Mouse (Mus musculus) heart, postnatal 0 days (tissue): ENCODE data around the gene Gm3415. TPM values are rescaled to one million over a fixed set of nuclear protein-coding genes. Genes with fewer than 3 reads are reported as not detected.
"Not testable (repeated sequence)": the region's sequence is repeated elsewhere in the genome, so short reads cannot be mapped to it uniquely, and the experiment has no call there.

Experiments used
- ATAC-seq: fragments of 200-750 bp; cut with Nextera tagmentation; 2 replicates; pipeline ENCODE4 v1.8.0; 2017; ENCODE audit warnings: low read depth, moderate number of reproducible peaks, moderate library complexity; ENCODE audit not compliant: insufficient read depth
- DNase-seq: peaks from one replicate; pipeline ENCODE4 v3.0.0-alpha.2; 2016; ENCODE audit warnings: low spot score
- H3K27ac ChIP-seq: fragments of 300-500 bp; sonication (generic); 2 replicates; pipeline ENCODE4 v1.5.1; 2014; ENCODE audit warnings: low read depth, mild to moderate bottlenecking
- H3K27me3 ChIP-seq: fragments of 300-500 bp; sonication (generic); 2 replicates; pipeline ENCODE4 v1.6.1; 2014; ENCODE audit warnings: low read length, mixed read lengths; ENCODE audit not compliant: control insufficient read depth, insufficient read depth
- H3K36me3 ChIP-seq: fragments of 300-500 bp; sonication (generic); replicated peaks from 2 replicates; pipeline ENCODE4 v1.6.1; 2014; ENCODE audit warnings: low read length, mixed read lengths; ENCODE audit not compliant: control insufficient read depth, insufficient read depth
- H3K4me1 ChIP-seq: fragments of 300-500 bp; sonication (generic); 2 replicates; pipeline ENCODE4 v1.6.1; 2014; ENCODE audit warnings: antibody characterized with exemption; ENCODE audit not compliant: control insufficient read depth, insufficient read depth
- H3K4me2 ChIP-seq: fragments of 300-500 bp; sonication (generic); 2 replicates; pipeline ENCODE4 v1.6.1; 2014; ENCODE audit warnings: low read depth, mild to moderate bottlenecking, low read length, moderate library complexity
- H3K4me3 ChIP-seq: fragments of 300-500 bp; sonication (generic); 2 replicates; pipeline ENCODE4 v1.5.1; 2014; ENCODE audit warnings: low read depth, low read length
- H3K9ac ChIP-seq: fragments of 300-500 bp; sonication (generic); replicated peaks from 2 replicates; pipeline ENCODE4 v1.6.1; 2014; ENCODE audit warnings: low read depth, low read length, mixed read lengths
- H3K9me3 ChIP-seq: fragments of 300-500 bp; sonication (generic); replicated peaks from 2 replicates; pipeline ENCODE4 v1.6.1; 2016; ENCODE audit warnings: low read length; ENCODE audit not compliant: control insufficient read depth
- CTCF ChIP-seq: IDR thresholded peaks from 2 replicates; pipeline ENCODE4 v1.5.1; 2016; ENCODE audit warnings: antibody characterized with exemption, control low read depth, low read depth
- EP300 ChIP-seq: IDR thresholded peaks from 2 replicates; pipeline ENCODE4 v1.6.1; 2016; ENCODE audit warnings: antibody characterized with exemption, low read depth
- WGBS: fragments of 180-500 bp; shearing (Covaris S2); extraction: QIAGEN DNeasy Blood & Tissue Kit; methylation state at CpG from one replicate; pipeline ENCODE4 v1.1.7; 2014; 5-methylcytosine and 5-hydroxymethylcytosine counted together
- polyA plus RNA-seq: library from polyadenylated mRNA; unstranded; fragments of >200 nt; fragmentation: Nextera tagmentation; extraction: Ambion mirVana; gene quantifications from 2 replicates; pipeline ENCODE4 v1.2.1, GENCODE M21; 2015
- total RNA-seq: library from RNA; depleted of rRNA; stranded (reverse); fragments of >200 nt; gene quantifications from 2 replicates; pipeline ENCODE4 v1.2.3, GENCODE M21; 2014; ENCODE audit warnings: low replicate concordance; rRNA removed

Gm3415 gene
- total RNA-seq (not detected in 2 replicates), polyA plus RNA-seq (not detected in 2 replicates)

DNA sequence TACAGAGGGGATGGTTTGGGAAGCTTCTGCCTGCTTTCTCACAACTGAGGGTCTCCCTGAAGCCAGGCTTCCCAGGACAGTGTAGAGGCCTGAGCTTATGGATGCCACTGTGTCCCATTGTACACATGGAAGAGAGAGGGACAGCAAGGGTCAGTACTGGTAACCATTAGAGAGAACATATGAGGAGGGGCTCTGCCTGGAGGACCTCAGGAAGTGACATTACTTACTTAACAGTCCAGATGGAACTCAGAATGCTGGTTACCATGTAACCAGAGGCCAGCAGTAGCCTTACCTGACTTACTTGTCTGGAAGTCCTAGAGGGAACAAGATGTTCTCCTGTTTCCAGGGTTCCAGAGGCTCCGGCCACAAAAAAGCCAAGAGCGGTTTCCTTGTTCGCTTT lies at the start of gene Gm3415:
Gene Gm3415 (plus strand): TSS at position 301 of the 400 bp plus-strand sequence.
- not testable (repeated sequence) for H3K9me3 ChIP-seq, H3K9ac ChIP-seq, ATAC-seq, H3K36me3 ChIP-seq, H3K4me2 ChIP-seq, H3K4me1 ChIP-seq, H3K27me3 ChIP-seq, DNase-seq, H3K27ac ChIP-seq, H3K4me3 ChIP-seq
- WGBS = no CpG with 5 or more reads among the region's 3 CpGs

- not testable (repeated sequence) for H3K9ac ChIP-seq, H3K9me3 ChIP-seq, H3K36me3 ChIP-seq, DNase-seq, ATAC-seq, H3K27ac ChIP-seq, H3K4me1 ChIP-seq, H3K4me3 ChIP-seq, H3K27me3 ChIP-seq, H3K4me2 ChIP-seq
- no CpG with 5 or more reads among the region's 5 CpGs for WGBS
Observed at GRCm38 (mm10) chr5:146513823-146514222, 42.1 kb upstream of the Gm3415 start, which contains the start of gene Gm3402. Gm3402 (plus strand) TSS chr5:146514123.

GRCm38 (mm10) chr5:146525501-146525900 lies 30.4 kb upstream of the Gm3415 start, which contains the start of gene Gm3404:
Gm3404 (plus strand) TSS chr5:146525801.
- not testable (repeated sequence) for H3K9ac ChIP-seq, H3K4me1 ChIP-seq, H3K27ac ChIP-seq, H3K4me2 ChIP-seq, H3K36me3 ChIP-seq, H3K27me3 ChIP-seq, DNase-seq, ATAC-seq, H3K4me3 ChIP-seq, H3K9me3 ChIP-seq
- no CpG with 5 or more reads among the region's 3 CpGs for WGBS

DNA sequence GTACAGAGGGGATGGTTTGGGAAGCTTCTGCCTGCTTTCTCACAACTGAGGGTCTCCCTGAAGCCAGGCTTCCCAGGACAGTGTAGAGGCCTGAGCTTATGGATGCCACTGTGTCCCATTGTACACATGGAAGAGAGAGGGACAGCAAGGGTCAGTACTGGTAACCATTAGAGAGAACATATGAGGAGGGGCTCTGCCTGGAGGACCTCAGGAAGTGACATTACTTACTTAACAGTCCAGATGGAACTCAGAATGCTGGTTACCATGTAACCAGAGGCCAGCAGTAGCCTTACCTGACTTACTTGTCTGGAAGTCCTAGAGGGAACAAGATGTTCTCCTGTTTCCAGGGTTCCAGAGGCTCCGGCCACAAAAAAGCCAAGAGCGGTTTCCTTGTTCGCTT lies 18.6 kb upstream of the Gm3415 start, which contains the start of gene Gm3409:
Gene Gm3409 (plus strand): TSS at position 301 of the 400 bp plus-strand sequence.
- not testable (repeated sequence) for H3K4me2 ChIP-seq, H3K36me3 ChIP-seq, DNase-seq, H3K27ac ChIP-seq, H3K9me3 ChIP-seq, H3K4me3 ChIP-seq, H3K4me1 ChIP-seq, H3K9ac ChIP-seq, ATAC-seq, H3K27me3 ChIP-seq
- 79% methylated on average over 2 of the region's 3 CpGs for WGBS

GRCm38 (mm10) chr5:146564259-146564658 lies 8.3 kb downstream of the Gm3415 start:
- Histone ChIP-seq H3K36me3 (no peaks in the 10 kb centered on the region), H3K9ac (no peak overlapping the region)

DNA sequence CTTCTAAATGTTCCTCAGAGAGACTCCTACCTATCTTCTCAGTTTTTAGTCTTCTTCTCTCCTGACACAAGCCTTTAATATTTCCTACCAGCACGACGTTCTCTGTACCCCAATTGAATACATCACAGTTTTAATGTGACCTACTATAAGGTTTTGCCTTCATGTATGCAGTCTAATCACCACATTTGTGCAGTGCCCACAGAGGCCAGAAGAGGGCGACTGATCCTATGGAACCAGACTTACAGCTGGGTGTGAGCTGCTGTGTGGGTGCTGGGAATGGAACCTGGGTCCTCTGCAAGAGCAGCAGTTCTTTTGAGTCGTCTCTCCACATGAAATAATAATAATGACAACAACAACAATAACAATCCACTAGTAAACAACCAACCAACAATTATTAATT lies 11.1 kb downstream of the Gm3415 start:
- TF ChIP-seq CTCF (no peak), EP300 (no peak)
- H3K27me3 ChIP-seq = no peaks in the 10 kb centered on the region
- no peak overlapping the region for H3K4me3 ChIP-seq
- H3K9me3 ChIP-seq = no peaks in the 10 kb centered on the region
- 54% methylated on average over 4 of the region's 4 CpGs for WGBS
- ATAC-seq (no peak), DNase-seq (no peak)
- H3K27ac ChIP-seq = no peak overlapping the region
- no peak overlapping the region for H3K4me2 ChIP-seq
- H3K36me3 ChIP-seq = no peaks in the 10 kb centered on the region
- no peaks in the 10 kb centered on the region for H3K4me1 ChIP-seq
- no peak overlapping the region for H3K9ac ChIP-seq

More at GRCm38 (mm10) chr5:146564259-146564658, 8.3 kb downstream of the Gm3415 start:
- no peak for DNase-seq
- Histone ChIP-seq H3K4me3 (no peak overlapping the region), H3K4me1 (no peaks in the 10 kb centered on the region), H3K9me3 (no peaks in the 10 kb centered on the region), H3K4me2 (no peak overlapping the region), H3K27ac (no peak overlapping the region), H3K27me3 (no peaks in the 10 kb centered on the region)
- no peak for TF ChIP-seq EP300
- TF ChIP-seq CTCF = no peak
- WGBS = 66% methylated on average over 1 of the region's 1 CpGs
- no peak for ATAC-seq

- H3K27ac ChIP-seq, ATAC-seq, H3K27me3 ChIP-seq, DNase-seq, H3K4me3 ChIP-seq, H3K4me1 ChIP-seq, H3K36me3 ChIP-seq, H3K4me2 ChIP-seq, H3K9ac ChIP-seq, H3K9me3 ChIP-seq: not testable (repeated sequence)
- WGBS = 67% methylated on average over 6 of the region's 6 CpGs
Observed at GRCm38 (mm10) chr5:146570179-146570578, 14.2 kb downstream of the Gm3415 start.

- not testable (repeated sequence) for H3K9me3 ChIP-seq, H3K27ac ChIP-seq, H3K9ac ChIP-seq, DNase-seq, H3K4me1 ChIP-seq, H3K27me3 ChIP-seq, H3K4me2 ChIP-seq, H3K4me3 ChIP-seq, H3K36me3 ChIP-seq
- 40% methylated on average over 6 of the region's 6 CpGs for WGBS
- ATAC-seq = peak; percentile 73
Observed at GRCm38 (mm10) chr5:146571830-146572734, 16.1 kb downstream of the Gm3415 start.
